Mouse (Mus musculus): ENCODE measurements at regions not wholly inside any gene's neighbourhood (a gene's known extent, or its start where the extent isn't known, plus 50 kb on each side); places are given as distances from the start of the nearest gene placed in this dataset.

DNA sequence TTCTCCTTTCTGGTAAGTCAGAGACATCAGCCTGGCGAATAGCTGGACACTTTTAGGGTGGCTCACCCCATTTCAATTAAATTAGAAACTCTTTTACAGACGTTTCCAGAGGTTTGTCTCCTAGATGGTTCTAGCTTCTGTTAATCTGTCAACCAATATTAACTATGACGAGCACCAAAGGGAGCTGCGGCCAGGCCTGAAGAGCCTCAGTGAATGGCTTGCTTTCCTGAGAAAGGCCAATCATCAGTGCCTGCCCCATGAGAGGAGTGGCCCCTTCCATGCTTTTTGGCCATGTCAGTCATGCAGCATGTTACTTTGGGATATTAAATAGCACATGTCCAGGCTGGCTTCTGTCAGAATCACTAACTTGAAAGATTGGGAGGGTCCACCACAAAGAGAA lies 296.6 kb upstream of the Id2 start:
- WGBS = 74% methylated on average over 4 of the region's 4 CpGs
- Histone ChIP-seq H3K4me1 (replicated peaks; ENCODE audit: control insufficient read depth, insufficient read depth) (no peaks in the 10 kb centered on the region), H3K4me2 (replicated peaks; ENCODE audit: low read depth) (no peak overlapping the region), H3K9ac (ENCODE audit: low read length) (no peak overlapping the region), H3K27ac (replicated peaks) (no peak overlapping the region), H3K9me3 (ENCODE audit: control insufficient read depth, low read length) (no peaks in the 10 kb centered on the region), H3K27me3 (ENCODE audit: control insufficient read depth, insufficient read depth, low read length) (no peaks in the 10 kb centered on the region), H3K36me3 (ENCODE audit: control insufficient read depth, insufficient read depth, low read length) (no peaks in the 10 kb centered on the region), H3K4me3 (ENCODE audit: low read depth, low read length) (no peak overlapping the region)
- ATAC-seq (ENCODE audit: low FRiP score, low TSS enrichment) (no peak), DNase-seq (ENCODE audit: low spot score) (no peak)
- TF ChIP-seq EP300 (optimal IDR thresholded peaks at IDR 0.05) (no peak), CTCF (IDR thresholded peaks at IDR 0.05; ENCODE audit: low read depth) (no peak)

DNA sequence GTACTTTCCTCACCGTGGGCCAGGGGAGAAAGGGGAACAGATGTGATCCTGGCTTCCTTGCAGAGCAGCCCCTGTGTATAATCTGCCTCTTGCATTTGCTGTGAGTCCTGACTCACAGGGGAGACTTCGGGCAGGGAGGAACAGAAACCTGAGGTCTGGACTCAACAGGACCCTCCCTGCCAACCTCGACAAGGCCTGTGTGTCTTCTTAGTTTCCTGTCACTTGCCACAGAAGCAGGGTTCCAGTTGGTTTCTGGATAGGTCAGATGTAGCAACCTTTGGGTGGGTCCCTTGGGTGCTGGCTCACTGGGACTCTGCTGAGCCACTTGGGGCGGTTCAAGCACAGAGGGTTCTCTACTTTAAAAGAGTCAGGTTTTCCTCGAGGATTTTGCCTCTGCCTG lies 292.3 kb upstream of the Id2 start:
- DNase-seq (ENCODE audit: low spot score) = no peak
- 64% methylated on average over 5 of the region's 5 CpGs for WGBS

DNA sequence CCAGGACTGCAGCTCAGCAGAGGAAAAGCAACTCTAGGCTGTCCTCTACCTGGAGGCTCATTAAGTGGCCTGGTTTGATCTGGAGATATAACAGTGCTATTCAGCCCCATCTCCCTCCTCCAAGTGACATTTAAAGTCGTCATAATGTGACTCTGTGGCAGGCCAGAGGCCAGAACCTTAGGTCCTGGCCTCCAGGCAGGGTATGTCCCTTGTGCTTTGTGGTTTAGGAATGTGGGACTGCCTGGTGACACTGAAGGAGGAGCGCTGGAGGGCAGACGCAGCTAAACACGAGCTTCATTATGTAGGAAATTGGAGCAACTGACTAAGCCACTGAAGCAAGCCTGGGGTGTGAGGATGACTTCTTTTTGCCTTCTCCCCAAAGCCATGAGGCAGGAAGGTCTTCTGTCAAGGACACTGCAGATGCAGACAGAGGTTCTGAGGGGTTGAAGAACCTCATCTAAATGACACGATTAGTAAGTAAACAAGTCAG lies 290.9 kb upstream of the Id2 start:
- no peak overlapping the region for H3K9ac ChIP-seq (ENCODE audit: low read length)
- H3K4me3 ChIP-seq (ENCODE audit: low read depth, low read length) = no peak overlapping the region
- H3K4me2 ChIP-seq (replicated peaks; ENCODE audit: low read depth) = no peak overlapping the region
- no peaks in the 10 kb centered on the region for H3K36me3 ChIP-seq (ENCODE audit: control insufficient read depth, insufficient read depth, low read length)
- ATAC-seq (ENCODE audit: low FRiP score, low TSS enrichment) (no peak), DNase-seq (ENCODE audit: low spot score) (no peak)
- no peaks in the 10 kb centered on the region for H3K27me3 ChIP-seq (ENCODE audit: control insufficient read depth, insufficient read depth, low read length)
- H3K9me3 ChIP-seq (ENCODE audit: control insufficient read depth, low read length) = no peaks in the 10 kb centered on the region
- WGBS = 70% methylated on average over 5 of the region's 5 CpGs
- H3K4me1 ChIP-seq (replicated peaks; ENCODE audit: control insufficient read depth, insufficient read depth) = no peaks in the 10 kb centered on the region
- no peak overlapping the region for H3K27ac ChIP-seq (replicated peaks)
- TF ChIP-seq CTCF (IDR thresholded peaks at IDR 0.05; ENCODE audit: low read depth) = no peak
- no peak for TF ChIP-seq EP300 (optimal IDR thresholded peaks at IDR 0.05)

More for the DNA sequence above, 292.3 kb upstream of the Id2 start:
- Histone ChIP-seq H3K27me3 (ENCODE audit: control insufficient read depth, insufficient read depth, low read length) (no peaks in the 10 kb centered on the region), H3K36me3 (ENCODE audit: control insufficient read depth, insufficient read depth, low read length) (no peaks in the 10 kb centered on the region), H3K4me2 (replicated peaks; ENCODE audit: low read depth) (no peak overlapping the region), H3K4me3 (ENCODE audit: low read depth, low read length) (no peak overlapping the region), H3K27ac (replicated peaks) (no peak overlapping the region), H3K9ac (ENCODE audit: low read length) (no peak overlapping the region), H3K9me3 (ENCODE audit: control insufficient read depth, low read length) (no peaks in the 10 kb centered on the region), H3K4me1 (replicated peaks; ENCODE audit: control insufficient read depth, insufficient read depth) (no peaks in the 10 kb centered on the region)
- ATAC-seq (ENCODE audit: low FRiP score, low TSS enrichment) = no peak
- TF ChIP-seq EP300 (optimal IDR thresholded peaks at IDR 0.05) (no peak), CTCF (IDR thresholded peaks at IDR 0.05; ENCODE audit: low read depth) (no peak)

DNA sequence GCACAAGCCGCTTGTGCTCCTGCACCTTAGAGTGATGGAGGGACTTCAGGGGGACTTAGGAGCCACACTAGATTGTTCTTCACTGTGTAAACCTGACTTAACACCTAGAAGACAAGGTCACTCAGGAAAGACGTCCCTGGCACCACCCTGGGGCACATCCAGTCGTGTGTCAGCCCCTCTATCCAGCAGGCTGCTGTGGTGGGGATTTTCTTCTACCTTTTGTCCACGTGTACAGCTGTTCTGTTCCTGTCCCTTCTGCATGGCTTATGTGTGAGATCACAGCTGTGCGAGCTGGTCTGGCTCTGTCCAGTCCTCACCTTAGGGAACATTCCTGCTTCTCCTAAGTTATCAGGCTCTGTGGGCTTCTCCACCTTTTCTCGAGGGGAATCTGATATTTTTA lies 286.0 kb upstream of the Id2 start:
- DNase-seq (ENCODE audit: low spot score) = no peak
- WGBS = 70% methylated on average over 6 of the region's 6 CpGs
- H3K4me1 ChIP-seq (replicated peaks; ENCODE audit: control insufficient read depth, insufficient read depth) = no peaks in the 10 kb centered on the region
- no peak overlapping the region for H3K9ac ChIP-seq (ENCODE audit: low read length)
- ATAC-seq (ENCODE audit: low FRiP score, low TSS enrichment) = no peak
- no peak overlapping the region for H3K27ac ChIP-seq (replicated peaks)
- no peaks in the 10 kb centered on the region for H3K9me3 ChIP-seq (ENCODE audit: control insufficient read depth, low read length)
- no peaks in the 10 kb centered on the region for H3K36me3 ChIP-seq (ENCODE audit: control insufficient read depth, insufficient read depth, low read length)
- H3K4me2 ChIP-seq (replicated peaks; ENCODE audit: low read depth) = no peak overlapping the region
- no peak for TF ChIP-seq EP300 (optimal IDR thresholded peaks at IDR 0.05)
- TF ChIP-seq CTCF (IDR thresholded peaks at IDR 0.05; ENCODE audit: low read depth) = no peak
- H3K4me3 ChIP-seq (ENCODE audit: low read depth, low read length) = no peak overlapping the region
- H3K27me3 ChIP-seq (ENCODE audit: control insufficient read depth, insufficient read depth, low read length) = no peaks in the 10 kb centered on the region

DNA sequence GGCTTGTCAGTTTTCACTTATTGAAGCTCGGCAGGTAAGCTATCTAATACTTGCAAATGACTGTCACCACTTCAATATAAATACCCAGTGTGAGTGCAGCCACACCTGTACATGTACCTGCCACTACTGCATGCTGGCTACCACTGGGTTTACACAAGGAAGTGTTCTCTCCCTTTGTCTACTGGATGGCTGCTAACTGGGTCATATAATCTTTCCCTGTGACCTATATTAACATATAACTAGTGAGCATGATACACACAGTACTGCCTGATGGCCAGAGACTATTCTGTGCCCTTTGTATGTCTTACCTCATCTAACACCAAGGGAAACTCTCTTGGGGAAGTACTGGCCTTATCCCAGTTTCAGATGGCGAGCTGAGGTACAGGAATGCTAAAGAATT lies 285.5 kb upstream of the Id2 start:
- peak; percentile 92 for ATAC-seq (ENCODE audit: low FRiP score, low TSS enrichment)
- Histone ChIP-seq H3K27me3 (ENCODE audit: control insufficient read depth, insufficient read depth, low read length) (no peaks in the 10 kb centered on the region), H3K9ac (ENCODE audit: low read length) (no peak overlapping the region), H3K4me2 (replicated peaks; ENCODE audit: low read depth) (no peak overlapping the region), H3K4me1 (replicated peaks; ENCODE audit: control insufficient read depth, insufficient read depth) (no peaks in the 10 kb centered on the region), H3K27ac (replicated peaks) (no peak overlapping the region), H3K36me3 (ENCODE audit: control insufficient read depth, insufficient read depth, low read length) (no peaks in the 10 kb centered on the region), H3K4me3 (ENCODE audit: low read depth, low read length) (no peak overlapping the region), H3K9me3 (ENCODE audit: control insufficient read depth, low read length) (no peaks in the 10 kb centered on the region)
- DNase-seq (ENCODE audit: low spot score) = no peak
- TF ChIP-seq CTCF (IDR thresholded peaks at IDR 0.05; ENCODE audit: low read depth) = no peak
- no peak for TF ChIP-seq EP300 (optimal IDR thresholded peaks at IDR 0.05)
- 76% methylated on average over 2 of the region's 2 CpGs for WGBS

DNA sequence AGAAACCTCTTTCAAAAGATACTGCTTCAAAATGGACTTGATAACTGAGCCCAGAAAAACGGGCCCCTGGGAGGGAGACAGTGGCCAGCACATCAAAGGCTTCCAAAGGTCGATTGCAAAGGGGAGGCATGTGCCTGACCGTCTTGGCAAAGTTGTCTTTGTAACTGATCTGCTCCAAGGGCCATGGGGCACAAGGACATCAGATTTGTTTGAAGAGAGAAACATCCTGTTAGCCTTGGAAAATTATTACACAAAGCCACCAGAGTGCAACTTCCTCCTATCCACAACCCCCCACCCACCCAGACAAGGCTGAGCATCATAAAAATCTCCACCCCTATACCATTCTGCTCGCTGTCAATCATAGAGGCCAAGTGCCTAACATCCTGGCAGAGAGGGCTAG lies 284.7 kb upstream of the Id2 start:
- H3K4me2 ChIP-seq (replicated peaks; ENCODE audit: low read depth) = no peak overlapping the region
- H3K9ac ChIP-seq (ENCODE audit: low read length) = no peak overlapping the region
- H3K9me3 ChIP-seq (ENCODE audit: control insufficient read depth, low read length) = no peaks in the 10 kb centered on the region
- no peak for DNase-seq (ENCODE audit: low spot score)
- WGBS = 37% methylated on average over 4 of the region's 4 CpGs
- no peaks in the 10 kb centered on the region for H3K4me1 ChIP-seq (replicated peaks; ENCODE audit: control insufficient read depth, insufficient read depth)
- TF ChIP-seq CTCF (IDR thresholded peaks at IDR 0.05; ENCODE audit: low read depth) (no peak), EP300 (optimal IDR thresholded peaks at IDR 0.05) (no peak)
- no peak for ATAC-seq (ENCODE audit: low FRiP score, low TSS enrichment)
- no peaks in the 10 kb centered on the region for H3K27me3 ChIP-seq (ENCODE audit: control insufficient read depth, insufficient read depth, low read length)
- no peaks in the 10 kb centered on the region for H3K36me3 ChIP-seq (ENCODE audit: control insufficient read depth, insufficient read depth, low read length)
- H3K4me3 ChIP-seq (ENCODE audit: low read depth, low read length) = no peak overlapping the region
- no peak overlapping the region for H3K27ac ChIP-seq (replicated peaks)

All from stomach, postnatal 0 days (tissue).